Mouse (Mus musculus) heart, embryonic 11.5 days (tissue): ENCODE data around the gene Cenpm. TPM values are rescaled to one million over a fixed set of nuclear protein-coding genes. Genes with fewer than 3 reads are reported as not detected.

Experiments
- ATAC-seq: fragments of 200-750 bp; cut with Nextera tagmentation; replicated peaks from 2 replicates; pipeline ENCODE4 v1.8.0; 2017; ENCODE audit warnings: moderate library complexity; ENCODE audit not compliant: insufficient number of reproducible peaks, low FRiP score, low TSS enrichment
- H3K27ac ChIP-seq: fragments of 300-500 bp; sonication (generic); 2 replicates; pipeline ENCODE4 v1.5.1; 2014; ENCODE audit warnings: mild to moderate bottlenecking, low read depth, low read length
- H3K27me3 ChIP-seq: fragments of 300-500 bp; sonication (generic); 2 replicates; pipeline ENCODE4 v1.6.1; 2014; ENCODE audit warnings: mild to moderate bottlenecking, low read length, mixed read lengths; ENCODE audit not compliant: control insufficient read depth, insufficient read depth
- H3K36me3 ChIP-seq: fragments of 300-500 bp; sonication (generic); 2 replicates; pipeline ENCODE4 v1.6.1; 2014; ENCODE audit warnings: mild to moderate bottlenecking, low read length, moderate library complexity, mixed read lengths; ENCODE audit not compliant: control insufficient read depth, insufficient read depth
- H3K4me1 ChIP-seq: fragments of 300-500 bp; sonication (generic); 2 replicates; pipeline ENCODE4 v1.6.1; 2014; ENCODE audit warnings: low read length; ENCODE audit not compliant: control insufficient read depth, insufficient read depth
- H3K4me2 ChIP-seq: fragments of 300-500 bp; sonication (generic); 2 replicates; pipeline ENCODE4 v1.6.1; 2014; ENCODE audit warnings: mild to moderate bottlenecking, moderate library complexity
- H3K4me3 ChIP-seq: fragments of 300-500 bp; sonication (generic); 2 replicates; pipeline ENCODE4 v1.5.1; 2014; ENCODE audit warnings: low read depth, low read length
- H3K9ac ChIP-seq: fragments of 300-500 bp; sonication (generic); 2 replicates; pipeline ENCODE4 v1.6.1; 2014; ENCODE audit warnings: mild to moderate bottlenecking, low read depth, low read length, moderate library complexity
- H3K9me3 ChIP-seq: fragments of 300-500 bp; sonication (generic); replicated peaks from 2 replicates; pipeline ENCODE4 v1.6.1; 2016; ENCODE audit warnings: low read length; ENCODE audit not compliant: control insufficient read depth
- WGBS: fragments of 180-500 bp; shearing (Covaris S2); extraction: QIAGEN DNeasy Blood & Tissue Kit; methylation state at CpG from one replicate; pipeline ENCODE4 v1.1.7; 2014; ENCODE audit not compliant: insufficient replicate concordance; 5-methylcytosine and 5-hydroxymethylcytosine counted together
- polyA plus RNA-seq: library from polyadenylated mRNA; unstranded; fragments of >200 nt; fragmentation: Nextera tagmentation; extraction: Ambion mirVana; gene quantifications from 2 replicates; pipeline ENCODE4 v1.2.1, GENCODE M21; 2014

Cenpm gene
- polyA plus RNA-seq, 1 experiment from 2014 or later = 67.3 TPM

DNA sequence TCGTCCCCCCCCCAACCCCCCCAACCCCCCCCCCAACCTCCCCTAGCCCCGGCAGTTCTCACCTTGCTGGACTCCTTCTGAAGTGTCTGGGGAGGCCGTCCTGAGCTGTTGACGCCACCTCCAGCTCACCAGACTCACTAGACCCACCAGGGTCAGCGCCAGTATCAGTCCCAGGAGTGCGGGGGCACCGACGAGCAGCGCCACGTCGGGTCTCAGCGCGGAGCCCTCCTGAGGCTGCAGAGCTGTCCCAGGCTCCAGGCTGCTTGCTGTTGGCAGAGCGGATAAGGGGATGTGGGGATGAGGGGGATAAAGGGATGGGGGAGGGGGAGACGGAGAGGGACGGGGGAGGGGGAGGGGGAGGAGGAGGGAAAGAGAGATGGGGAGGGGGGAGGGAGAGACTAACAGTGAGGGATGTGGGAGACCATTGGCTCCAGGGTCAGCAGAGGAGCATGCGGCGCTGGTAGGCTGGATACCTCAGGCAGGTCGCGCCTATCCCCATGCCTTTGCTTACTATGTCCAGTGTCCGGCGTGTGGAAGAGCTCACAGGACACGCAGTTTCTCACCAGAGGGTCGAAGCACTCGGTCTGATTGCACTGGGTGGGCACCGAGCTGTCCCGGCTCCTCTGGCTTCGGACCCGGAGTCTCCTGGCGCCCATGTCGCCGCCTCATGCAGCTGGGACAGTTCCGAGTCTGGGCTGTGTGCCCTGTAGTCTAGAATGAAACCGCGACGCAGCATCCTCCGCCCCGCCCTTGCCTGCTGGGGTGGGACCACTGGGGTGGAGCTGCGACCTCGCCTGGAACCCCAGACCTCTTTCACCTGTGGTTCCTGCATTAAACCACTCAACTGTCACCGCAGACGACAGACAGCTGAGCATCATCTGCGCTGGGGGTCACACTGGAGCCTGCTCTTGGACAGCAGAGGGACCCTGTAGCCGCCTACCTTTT is 20.6 kb downstream of the Cenpm start, which contains the start of gene Tnfrsf13c:
TSS of gene Tnfrsf13c (minus strand) at position 713 of the 945 bp plus-strand sequence.
- under 1% methylated on average over 43 of the region's 44 CpGs for WGBS
- peaks cover 17% of the 10 kb centered on the region for H3K4me1 ChIP-seq
- H3K36me3 ChIP-seq = no peaks in the 10 kb centered on the region
- peak within 1 kb of the TSS; percentile 75 for H3K4me2 ChIP-seq
- no peaks in the 10 kb centered on the region for H3K9me3 ChIP-seq
- no peak; the same call in 1 of the 2 replicates for ATAC-seq
- peaks cover 34% of the 10 kb centered on the region for H3K27me3 ChIP-seq
- no peak within 1 kb of the TSS for H3K27ac ChIP-seq
- H3K9ac ChIP-seq = peak within 1 kb of the TSS; percentile 59; the same call in 1 of the 2 replicates
- H3K4me3 ChIP-seq = peak within 1 kb of the TSS; percentile 42

DNA sequence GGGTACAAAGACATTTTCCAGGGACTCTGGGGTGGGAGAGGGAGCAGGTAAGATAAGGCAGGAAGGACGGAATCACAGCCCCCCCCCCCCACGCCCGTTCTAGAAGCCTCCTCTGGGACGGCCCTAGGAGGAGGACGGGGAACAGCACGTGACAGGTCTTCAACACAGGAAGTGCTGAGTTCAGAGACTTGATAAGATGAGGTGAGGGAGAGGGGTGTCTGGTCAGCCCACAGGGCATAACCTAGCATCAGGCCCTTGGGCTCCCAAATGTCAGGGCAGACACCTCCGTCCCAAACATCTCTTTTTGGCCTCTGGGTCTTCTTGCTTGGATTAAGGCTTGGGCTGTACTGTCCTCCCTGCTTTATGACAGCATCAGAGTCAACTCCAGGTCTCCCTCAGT is 21.3 kb downstream of the Cenpm start:
- peaks cover 40% of the 10 kb centered on the region for H3K27me3 ChIP-seq
- H3K9me3 ChIP-seq = no peaks in the 10 kb centered on the region
- H3K4me2 ChIP-seq = no peak overlapping the region
- H3K27ac ChIP-seq = no peak overlapping the region
- peaks cover 17% of the 10 kb centered on the region for H3K4me1 ChIP-seq
- ATAC-seq = no peak
- no peak overlapping the region for H3K9ac ChIP-seq
- H3K36me3 ChIP-seq = no peaks in the 10 kb centered on the region
- WGBS = 10% methylated on average over 7 of the region's 7 CpGs
- no peak overlapping the region for H3K4me3 ChIP-seq

GRCm38 (mm10) chr15:82221104-82221860 is 23.3 kb downstream of the Cenpm start:
- Histone ChIP-seq H3K4me1 (peaks cover 22% of the 10 kb centered on the region), H3K36me3 (no peaks in the 10 kb centered on the region), H3K9me3 (no peaks in the 10 kb centered on the region), H3K9ac (no peak overlapping the region), H3K27ac (no peak overlapping the region), H3K4me3 (no peak overlapping the region), H3K4me2 (no peak overlapping the region), H3K27me3 (peaks cover 56% of the 10 kb centered on the region)
- no peak for ATAC-seq
- 67% methylated on average over 14 of the region's 14 CpGs for WGBS

DNA sequence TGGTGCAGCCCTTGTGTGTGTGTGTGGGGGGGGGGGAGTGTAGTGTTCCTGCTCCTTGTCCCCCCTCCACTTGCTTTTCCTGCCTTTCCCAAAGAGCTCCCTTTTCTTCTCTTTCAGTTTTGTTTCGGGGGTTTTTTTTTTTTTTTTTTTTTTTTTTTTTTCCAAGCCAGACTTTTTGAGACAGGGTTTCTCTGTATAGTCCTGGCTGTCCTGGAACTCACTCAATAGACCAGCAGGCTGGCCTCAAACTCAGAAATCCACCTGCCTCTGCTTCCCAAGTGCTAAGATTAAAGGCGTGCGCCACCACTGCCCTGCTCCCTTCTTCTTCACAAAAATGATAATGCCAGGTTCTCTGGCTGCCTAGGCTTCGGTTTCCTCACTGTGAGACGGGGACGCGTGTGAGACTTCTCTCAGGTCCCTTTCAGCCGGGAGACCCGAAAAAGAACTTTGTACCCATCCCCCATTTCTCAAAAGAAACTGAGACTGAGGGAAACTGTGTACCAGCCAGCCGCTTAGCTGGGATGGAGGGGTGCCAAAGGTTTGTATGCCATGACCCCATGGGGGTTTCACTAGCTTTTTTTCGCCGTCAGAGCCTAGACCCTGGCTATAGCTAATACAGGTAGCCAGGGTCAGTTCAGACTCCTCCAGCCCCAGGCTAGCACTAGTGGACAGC is 24.4 kb downstream of the Cenpm start:
- no peaks in the 10 kb centered on the region for H3K36me3 ChIP-seq
- no peak overlapping the region for H3K4me2 ChIP-seq
- no peaks in the 10 kb centered on the region for H3K9me3 ChIP-seq
- ATAC-seq = no peak
- H3K27me3 ChIP-seq = peaks cover 60% of the 10 kb centered on the region
- no peak overlapping the region for H3K9ac ChIP-seq
- no peak overlapping the region for H3K27ac ChIP-seq
- H3K4me1 ChIP-seq = peaks cover 25% of the 10 kb centered on the region
- 69% methylated on average over 11 of the region's 12 CpGs for WGBS
- H3K4me3 ChIP-seq = no peak overlapping the region

- Histone ChIP-seq H3K4me2 (no peak overlapping the region), H3K9me3 (no peaks in the 10 kb centered on the region), H3K27ac (no peak overlapping the region), H3K27me3 (peaks cover 58% of the 10 kb centered on the region), H3K4me3 (no peak overlapping the region), H3K9ac (no peak overlapping the region), H3K36me3 (no peaks in the 10 kb centered on the region), H3K4me1 (peaks cover 19% of the 10 kb centered on the region)
- ATAC-seq = no peak
- WGBS = 68% methylated on average over 26 of the region's 26 CpGs
Observed at GRCm38 (mm10) chr15:82218778-82219666, 25.5 kb downstream of the Cenpm start.

DNA sequence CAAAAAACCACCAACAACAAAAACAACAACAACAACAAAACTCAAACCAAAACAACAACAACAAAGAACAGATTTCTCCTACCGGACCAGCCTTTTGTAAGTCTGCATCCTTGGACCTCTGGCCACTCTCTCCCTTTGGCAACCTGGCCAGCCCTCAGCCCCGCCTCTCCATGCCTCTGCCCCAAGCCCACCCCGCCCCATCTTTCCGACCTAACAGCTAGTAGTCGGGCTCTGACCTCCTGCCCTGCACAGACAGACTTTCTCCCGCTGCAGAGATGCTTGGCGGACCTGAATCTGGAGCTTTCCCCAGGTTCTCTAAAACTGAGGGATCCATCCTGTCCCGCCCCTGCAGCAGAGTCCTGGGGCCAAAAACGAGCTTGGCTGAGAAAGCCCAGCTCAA is 26.6 kb downstream of the Cenpm start:
- Histone ChIP-seq H3K9me3 (no peaks in the 10 kb centered on the region), H3K27me3 (peaks cover 63% of the 10 kb centered on the region), H3K4me2 (no peak overlapping the region), H3K36me3 (no peaks in the 10 kb centered on the region), H3K4me1 (peaks cover 10% of the 10 kb centered on the region), H3K4me3 (no peak overlapping the region), H3K9ac (no peak overlapping the region), H3K27ac (no peak overlapping the region)
- ATAC-seq = no peak
- WGBS = 30% methylated on average over 9 of the region's 9 CpGs

- Histone ChIP-seq H3K27me3 (peaks cover 69% of the 10 kb centered on the region), H3K9ac (no peak overlapping the region), H3K36me3 (no peaks in the 10 kb centered on the region), H3K27ac (no peak overlapping the region), H3K4me3 (no peak overlapping the region), H3K4me1 (peaks cover 16% of the 10 kb centered on the region), H3K4me2 (no peak overlapping the region), H3K9me3 (no peaks in the 10 kb centered on the region)
- 9% methylated on average over 7 of the region's 7 CpGs for WGBS
- ATAC-seq = no peak
Observed at GRCm38 (mm10) chr15:82217039-82217438, 27.5 kb downstream of the Cenpm start.
